9 mouse cellular contexts compared by ENCODE assay signal in genomic region chr17:12163403-12163802, GRCm38 (mm10). TPM values are rescaled to one million over a fixed set of nuclear protein-coding genes. Genes with fewer than 3 reads are reported as not detected.
DNase-seq lines count a peak whose midpoint lies in the region; ATAC-seq and TF ChIP-seq lines count a peak whose summit lies in the region.
"Had no signal": no experiment of that assay in that cellular context is flagged by ENCODE, and none has a peak within 500 bp of the region (broad histone marks: within the 10 kb centered on the region; RNA-seq: fewer than 3 reads in every experiment).

No protein-coding gene starts in this region.

- 0 out of 2 replicates have a peak overlapping the region, but pooled peaks have one; percentile 20 for H3K27ac ChIP-seq in heart, embryonic 15.5 days
- H3K27ac ChIP-seq in lung, embryonic 16.5 days (ENCODE audit: low read length) = no peak overlapping the region
- H3K27ac ChIP-seq in limb, embryonic 12.5 days = peak overlapping the region; percentile 2; the same call in 1 of the 2 replicates

- DNase-seq in heart, postnatal 25 days (ENCODE audit: low spot score) = no peak
- DNase-seq in lung, adult 2 months = no peak
- DNase-seq in embryo, embryonic 11.5 days (ENCODE audit: low read depth, low spot score) = peak; percentile 32
- DNase-seq in frontal cortex, postnatal 14 days (ENCODE audit: low spot score in 2 of 2) = no peak

- 60% methylated on average over 13 of the region's 13 CpGs for WGBS in heart, embryonic 15.5 days
- WGBS in lung, embryonic 16.5 days = 49% methylated on average over 13 of the region's 13 CpGs
- WGBS in lung, adult 2 months = 63% methylated on average over 13 of the region's 13 CpGs
- WGBS in limb, embryonic 12.5 days = 64% methylated on average over 13 of the region's 13 CpGs

- no peaks in the 10 kb centered on the region for H3K27me3 ChIP-seq in heart, embryonic 15.5 days
- no peaks in the 10 kb centered on the region for H3K27me3 ChIP-seq in lung, embryonic 16.5 days (ENCODE audit: control insufficient read depth, insufficient read depth, low read depth, low read length)
- H3K27me3 ChIP-seq in limb, embryonic 12.5 days = no peaks in the 10 kb centered on the region
- H3K27me3 ChIP-seq: liver, embryonic 15.5 days had no signal

- H3K36me3 ChIP-seq in heart, embryonic 15.5 days = no peaks in the 10 kb centered on the region
- 0 out of 2 replicates have a peak, but pooled peaks cover 2% of the 10 kb centered on the region for H3K36me3 ChIP-seq in lung, embryonic 16.5 days (ENCODE audit: control insufficient read depth, insufficient read depth, low read length)
- peaks cover 29% of the 10 kb centered on the region; the same call in 1 of the 2 replicates for H3K36me3 ChIP-seq in limb, embryonic 12.5 days

- no peak for TF ChIP-seq CTCF in lung, adult 2 months (IDR thresholded peaks at IDR 0.05; ENCODE audit: insufficient read depth, low read length)

- intact Hi-C loops in heart, postnatal 25 days (cut with DNase I) = no loop called here

- no peak for TF ChIP-seq POLR2A in lung, adult 2 months (IDR thresholded peaks at IDR 0.05; ENCODE audit: borderline replicate concordance, extremely low read depth, low read depth, low read length)

- peaks cover 15% of the 10 kb centered on the region for H3K4me1 ChIP-seq in heart, embryonic 15.5 days (replicated peaks)
- peaks cover 21% of the 10 kb centered on the region for H3K4me1 ChIP-seq in lung, embryonic 16.5 days (replicated peaks; ENCODE audit: control insufficient read depth, insufficient read depth, low read length)
- H3K4me1 ChIP-seq in lung, adult 2 months (ENCODE audit: control insufficient read depth, insufficient read depth, low read length) = peaks cover 10% of the 10 kb centered on the region
- peaks cover 24% of the 10 kb centered on the region for H3K4me1 ChIP-seq in limb, embryonic 12.5 days (replicated peaks)

- H3K9me3 ChIP-seq in heart, embryonic 15.5 days (replicated peaks) = no peaks in the 10 kb centered on the region
- H3K9me3 ChIP-seq in lung, embryonic 16.5 days (ENCODE audit: control insufficient read depth, low read length) = no peaks in the 10 kb centered on the region
- H3K9me3 ChIP-seq in limb, embryonic 12.5 days = no peaks in the 10 kb centered on the region
- H3K9me3 ChIP-seq: liver, embryonic 15.5 days had no signal

- H3K4me3 ChIP-seq in heart, embryonic 15.5 days = no peak overlapping the region
- H3K4me3 ChIP-seq in lung, embryonic 16.5 days (ENCODE audit: low read length) = no peak overlapping the region
- H3K4me3 ChIP-seq in lung, adult 2 months (replicated peaks; ENCODE audit: extremely low read depth, low read depth, low read length) = no peak overlapping the region
- H3K4me3 ChIP-seq in limb, embryonic 12.5 days (replicated peaks) = no peak overlapping the region
- H3K4me3 ChIP-seq: liver, embryonic 15.5 days had no signal

- no peak overlapping the region for H3K9ac ChIP-seq in heart, embryonic 15.5 days
- H3K9ac ChIP-seq in lung, embryonic 16.5 days (ENCODE audit: low read length) = no peak overlapping the region
- no peak overlapping the region for H3K9ac ChIP-seq in limb, embryonic 12.5 days (replicated peaks)
- H3K9ac ChIP-seq: liver, embryonic 15.5 days had no signal

- no peak for ATAC-seq in heart, embryonic 15.5 days (replicated peaks; ENCODE audit: insufficient number of reproducible peaks, insufficient read depth, low FRiP score, low read depth)
- ATAC-seq in lung, embryonic 16.5 days (ENCODE audit: low read depth) = no peak; the same call in 1 of the 2 replicates
- no peak for ATAC-seq in limb, embryonic 12.5 days (ENCODE audit: insufficient number of reproducible peaks, insufficient read depth, low FRiP score, low TSS enrichment, low read depth)
- ATAC-seq in granulocyte monocyte progenitor cell, adult 5-6 weeks (replicated peaks; ENCODE audit: poor library complexity, severe bottlenecking) = no peak

- no peak overlapping the region; the same call in 1 of the 2 replicates for H3K4me2 ChIP-seq in heart, embryonic 15.5 days
- peak overlapping the region; percentile 12; the same call in 1 of the 2 replicates for H3K4me2 ChIP-seq in lung, embryonic 16.5 days (ENCODE audit: low read depth, low read length)
- H3K4me2 ChIP-seq in limb, embryonic 12.5 days = no peak overlapping the region
- H3K4me2 ChIP-seq: liver, embryonic 15.5 days had no signal

RNA-seq across cellular contexts. Expression of gene Agpat4, which starts 44.9 kb away (rescaled TPM):
- polyA plus RNA-seq in heart, embryonic 15.5 days (2015; fragmentation: Nextera tagmentation; extraction: Ambion mirVana) = 13.6 and 19.0 TPM in 2 replicates
- 1 to 10 TPM; 4.5 to 5.1 TPM for total RNA-seq in heart, postnatal 25 days (2021)
- 39.6 and 42.1 TPM in 2 replicates for polyA plus RNA-seq in lung, embryonic 16.5 days (2015; fragmentation: Nextera tagmentation; extraction: Ambion mirVana)
- polyA plus RNA-seq in lung, adult 2 months (2012; rRNA removed) = 40.1 and 50.7 TPM in 2 replicates
- polyA plus RNA-seq in limb, embryonic 12.5 days (2016; fragmentation: Nextera tagmentation; extraction: Ambion mirVana) = 41.1 and 44.1 TPM in 2 replicates
- total RNA-seq in granulocyte monocyte progenitor cell, adult 5-6 weeks (2014; fragmentation: Nextera tagmentation) = 1.5 and 4.9 TPM in 2 replicates
- 0.46 and 1.0 TPM in 2 replicates for total RNA-seq in granulocyte monocyte progenitor cell, adult 5-6 weeks (2017)
